Mouse (Mus musculus) lung, postnatal 0 days (tissue): ENCODE measurements at regions not wholly inside any gene's neighbourhood (a gene's known extent, or its start where the extent isn't known, plus 50 kb on each side); places are given as distances from the start of the nearest gene placed in this dataset.

Source experiments
- CTCF ChIP-seq: IDR thresholded peaks from 2 replicates; pipeline ENCODE4 v1.5.1; 2016; ENCODE audit warnings: antibody characterized with exemption, mild to moderate bottlenecking
- EP300 ChIP-seq: IDR thresholded peaks from 2 replicates; pipeline ENCODE4 v1.6.1; 2016; ENCODE audit warnings: antibody characterized with exemption, mild to moderate bottlenecking, control low read depth

DNA sequence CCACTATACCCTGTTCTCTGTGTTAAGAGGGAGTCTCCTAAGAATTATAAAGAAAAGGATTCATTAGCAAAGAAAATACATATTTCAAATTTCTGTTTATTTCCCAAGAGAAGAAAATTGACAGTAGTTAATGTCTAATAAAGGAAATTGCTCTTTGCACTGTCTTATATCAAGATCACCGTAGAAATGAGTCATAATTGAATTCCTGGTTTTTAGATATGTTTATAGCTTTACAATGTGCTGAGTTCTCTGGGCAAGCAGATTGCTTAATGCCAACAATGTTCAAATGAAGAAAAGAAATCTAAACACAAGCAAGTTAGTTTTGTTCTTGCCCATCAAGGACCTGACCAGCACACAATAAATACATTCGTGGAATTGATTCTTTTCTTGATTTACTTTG is 350.1 kb upstream of the Cited2 start:
- TF ChIP-seq CTCF: no peak
- no peak for TF ChIP-seq EP300
